Mouse (Mus musculus) urinary bladder, postnatal 36 days (tissue): ENCODE data around the gene Cenpp.
"Not testable (repeated sequence)": the region's sequence is repeated elsewhere in the genome, so short reads cannot be mapped to it uniquely, and the experiment has no call there.

Source experiments
- DNase-seq, 2 experiments: peaks; one replicate each; pipeline ENCODE4 v3.0.0; 2022; ENCODE audit warnings: low spot score in 2 of 2, mixed read lengths in 1 of 2

Cenpp gene

DNA sequence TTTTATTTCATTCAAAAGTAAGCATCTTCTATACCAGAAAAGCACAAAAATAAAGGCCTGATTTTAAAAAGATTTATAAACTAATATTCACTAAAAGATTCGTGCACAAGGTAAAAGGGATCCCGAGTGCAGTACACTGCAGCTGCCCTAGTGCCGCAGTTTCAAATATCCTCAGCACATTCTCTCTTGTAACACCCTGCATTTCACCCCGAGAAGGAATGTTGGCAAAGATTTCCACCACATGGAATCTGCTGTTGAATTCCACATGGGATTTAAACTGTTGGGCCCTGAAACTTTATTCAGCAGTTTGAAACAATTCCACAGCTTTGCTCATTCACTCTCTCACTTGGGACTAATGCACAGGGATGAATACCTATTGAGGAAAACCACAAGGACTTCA, 44.9 kb downstream of the Cenpp start, which contains the start of gene Ogn:
Gene Ogn (plus strand): TSS at position 333 of the 400 bp plus-strand sequence.
- DNase-seq: peak in 1 of 2 experiments; percentile 27

DNA sequence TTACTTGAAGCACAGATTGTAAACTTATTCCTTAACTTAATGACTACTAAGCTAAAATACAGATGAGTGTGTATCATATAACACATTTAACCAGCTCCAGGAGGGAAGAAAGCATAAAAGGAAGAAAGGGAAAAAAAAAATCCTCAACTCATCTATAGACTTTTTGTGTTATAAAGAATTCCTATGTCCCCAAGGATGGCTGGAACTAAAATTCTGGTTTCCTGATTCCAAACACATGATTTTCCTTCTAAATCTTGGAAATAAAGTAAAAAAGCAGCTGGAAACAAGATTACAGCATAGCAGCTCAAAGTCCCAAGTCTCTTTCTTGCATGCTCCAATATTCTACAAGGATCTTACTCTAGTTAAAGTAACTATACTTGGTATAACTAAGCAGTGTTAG, 49.0 kb downstream of the Cenpp start:
- DNase-seq: no peak

DNA sequence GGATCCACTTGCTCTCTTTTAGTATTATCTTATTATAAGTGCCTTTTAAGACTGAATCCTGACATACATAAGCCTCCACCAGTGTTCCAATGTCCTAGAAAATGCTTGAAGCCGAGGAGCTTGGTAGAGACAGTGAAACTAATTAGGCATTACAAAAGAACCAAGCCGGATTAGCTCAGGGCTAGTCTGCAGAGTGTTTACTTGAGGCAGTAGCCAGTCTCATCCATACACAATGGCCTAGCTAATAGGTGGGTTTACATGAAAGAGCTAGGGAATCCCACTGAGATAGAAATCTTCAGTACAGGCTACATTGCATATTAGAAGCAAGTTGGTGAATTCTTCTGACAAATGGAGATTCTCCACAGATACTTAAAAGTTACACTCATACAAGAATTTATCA, 50.0 kb downstream of the Cenpp start:
- DNase-seq: not testable (repeated sequence)

DNA sequence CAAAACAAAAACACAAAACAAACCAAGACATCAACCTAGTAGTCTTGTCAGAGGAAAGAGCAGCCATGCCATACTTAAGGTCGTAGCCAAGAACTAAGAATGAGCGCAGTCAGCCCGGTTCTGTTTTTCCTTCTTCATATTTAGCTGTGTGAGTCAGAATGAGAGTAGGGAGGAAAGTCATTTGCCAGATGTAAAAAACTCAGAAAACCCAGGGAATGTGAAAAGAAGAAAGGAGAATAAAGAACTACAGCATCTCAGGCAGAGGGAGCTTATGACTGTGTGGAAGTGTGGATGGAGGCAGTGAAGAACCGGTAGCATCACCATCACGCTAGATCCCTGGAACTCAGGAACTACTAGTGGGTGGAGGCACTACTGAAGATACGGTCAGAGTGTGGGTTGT, 66.5 kb downstream of the Cenpp start:
- DNase-seq: no peak

DNA sequence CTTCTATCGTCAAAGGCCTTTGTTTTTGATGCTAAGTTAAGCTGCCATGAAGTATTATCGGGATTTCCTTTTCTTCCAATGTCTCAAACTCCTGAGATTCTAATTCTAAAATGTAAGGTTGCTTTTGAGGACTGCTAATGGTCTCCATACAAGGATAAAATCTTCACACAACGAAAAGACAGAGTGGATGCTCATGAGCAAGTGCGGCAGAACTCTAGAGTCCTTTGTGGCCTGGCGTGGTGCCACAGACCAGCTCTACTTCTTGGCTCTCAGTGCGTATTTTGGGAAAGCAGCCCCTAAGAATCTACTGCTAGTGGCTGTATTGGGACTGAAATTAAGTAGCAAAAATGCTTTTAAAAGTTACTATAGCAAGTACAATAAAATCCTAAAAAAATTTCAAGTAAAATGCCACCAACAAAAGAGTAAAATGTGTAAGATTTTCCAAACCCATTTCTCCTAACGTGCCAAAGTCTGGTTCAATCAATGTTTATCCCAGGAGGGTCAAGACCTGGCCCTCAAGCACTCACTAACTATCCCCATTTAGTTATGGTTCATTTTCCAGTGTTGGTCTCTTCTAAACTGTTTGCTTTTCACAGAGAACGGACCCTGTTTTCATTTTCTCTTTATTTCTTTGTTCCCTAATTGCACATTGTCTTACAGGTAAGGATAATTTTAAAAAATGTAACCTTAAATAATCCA, 68.1 kb downstream of the Cenpp start:
- DNase-seq: no peak

DNA sequence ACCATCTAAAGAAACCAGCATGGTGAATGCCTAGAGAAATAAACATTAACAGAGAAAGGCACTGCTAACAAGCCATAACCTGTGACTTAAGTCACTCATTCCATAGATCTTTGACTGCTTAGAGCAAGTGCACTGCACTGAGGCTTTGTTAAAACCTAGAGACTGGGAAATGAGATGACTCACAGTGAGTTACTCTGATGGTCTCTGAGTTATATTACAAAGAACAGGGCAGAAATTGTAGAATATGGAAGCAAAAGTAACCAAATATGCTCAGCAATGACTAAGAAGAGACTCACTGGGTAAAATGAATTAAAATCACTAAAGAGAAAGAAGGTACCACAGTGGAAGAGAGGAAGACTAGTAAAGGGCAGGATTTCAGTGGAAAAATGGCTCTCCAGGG, 68.7 kb downstream of the Cenpp start:
- DNase-seq: no peak

DNA sequence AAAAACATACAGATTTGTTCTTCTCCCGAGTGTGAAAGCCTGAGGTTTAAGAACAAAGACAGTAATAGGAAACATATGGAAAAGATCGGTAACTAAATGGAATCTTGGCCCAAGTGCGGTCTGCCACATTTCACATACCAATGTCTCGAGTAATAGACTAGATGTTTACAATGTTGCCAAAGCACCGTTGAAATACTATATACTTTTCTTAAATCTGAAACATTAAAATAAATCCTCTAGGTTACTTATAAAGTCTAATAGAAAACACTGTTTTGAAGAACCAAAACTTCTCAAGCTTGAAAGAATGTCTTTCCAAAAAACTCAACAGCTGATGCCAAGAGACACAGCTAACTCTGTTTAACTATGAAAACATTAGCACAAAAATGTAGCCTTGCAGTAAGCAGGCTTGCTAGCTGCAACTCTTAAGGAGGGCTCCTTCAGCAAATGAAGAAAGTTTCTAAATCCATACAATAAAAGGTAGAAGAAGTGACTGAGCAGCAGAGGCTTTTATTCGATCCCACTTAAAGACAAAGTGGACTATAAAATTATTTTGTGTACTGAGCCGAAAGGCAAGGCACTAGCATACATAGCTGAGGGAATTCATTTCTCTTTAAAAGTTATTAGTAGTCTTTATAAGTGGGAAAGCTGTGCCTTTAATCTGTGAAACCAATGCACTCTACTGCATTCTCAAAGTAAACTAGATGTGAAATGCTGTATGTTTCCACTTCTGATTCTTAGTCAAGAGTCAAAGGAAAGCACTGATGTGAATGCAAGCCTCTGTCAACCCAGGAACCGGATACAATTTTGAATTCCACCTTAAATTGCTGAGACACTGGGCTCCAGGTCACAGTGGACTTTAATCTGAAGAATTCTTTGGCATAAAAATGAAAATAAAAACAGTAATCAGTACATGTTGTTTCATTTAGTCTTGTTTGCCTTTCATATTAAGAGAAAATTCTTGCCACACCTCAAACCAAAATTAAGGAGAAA, 70.7 kb downstream of the Cenpp start, which contains the start of gene Omd:
Gene Omd (plus strand): TSS at position 922 of the 990 bp plus-strand sequence.
- no peak for DNase-seq

DNA sequence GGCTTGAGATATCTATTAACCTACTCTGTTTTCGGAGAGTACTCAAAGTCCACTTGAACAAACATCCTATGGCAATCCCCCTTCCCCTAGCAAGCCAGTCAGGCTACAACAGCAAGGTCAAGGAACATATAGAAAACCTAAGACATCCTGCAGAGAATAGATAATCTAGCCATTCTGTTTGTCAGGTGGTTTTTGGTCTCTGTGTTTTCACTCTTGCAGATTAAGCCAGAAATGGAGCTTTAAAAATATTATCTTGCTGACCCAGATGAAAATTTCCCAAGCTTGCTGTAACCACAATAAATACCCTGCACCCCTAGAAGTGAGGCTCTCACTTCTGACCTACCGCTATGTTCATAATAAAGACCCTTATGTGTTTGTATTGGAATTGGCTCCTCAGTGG, 81.2 kb downstream of the Cenpp start:
- DNase-seq: no peak

DNA sequence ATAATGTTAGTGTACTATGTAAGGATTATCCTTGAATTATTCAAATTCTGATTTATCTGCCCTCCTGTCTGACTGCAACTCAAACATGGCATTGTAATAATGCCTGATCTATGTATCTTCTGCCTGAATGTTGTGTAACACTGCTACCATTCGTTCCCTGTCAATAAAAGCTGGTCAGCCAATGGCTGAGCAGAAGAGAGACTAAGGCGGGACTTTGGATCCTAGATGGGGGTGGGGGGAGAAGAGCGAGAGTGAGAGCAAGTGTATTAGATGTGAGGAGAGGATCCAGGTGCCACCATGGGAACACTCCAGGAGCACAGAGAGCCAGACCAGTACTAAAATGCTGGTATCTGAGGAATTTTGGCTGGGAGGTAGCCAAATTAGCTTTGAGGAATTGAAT, 82.2 kb downstream of the Cenpp start:
- DNase-seq: no peak

DNA sequence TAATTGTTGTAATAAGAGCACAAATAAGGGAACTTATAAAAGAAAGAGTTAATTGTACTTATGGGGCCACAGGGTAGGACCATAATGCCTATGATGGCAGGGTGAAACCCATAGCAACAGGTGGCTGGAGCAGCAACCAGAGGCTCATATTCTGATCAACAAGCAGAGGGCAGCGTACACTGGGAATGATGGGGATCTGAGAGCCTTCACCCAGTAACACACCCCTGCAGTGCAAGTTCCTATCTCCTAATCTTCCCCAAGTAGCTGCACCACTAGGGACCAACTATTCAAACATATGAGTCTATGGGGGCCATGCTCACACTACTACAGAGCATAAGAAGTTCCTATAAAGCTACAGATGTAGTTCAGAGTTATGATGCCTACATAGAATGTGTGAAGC, 88.2 kb downstream of the Cenpp start:
- DNase-seq: no peak

DNA sequence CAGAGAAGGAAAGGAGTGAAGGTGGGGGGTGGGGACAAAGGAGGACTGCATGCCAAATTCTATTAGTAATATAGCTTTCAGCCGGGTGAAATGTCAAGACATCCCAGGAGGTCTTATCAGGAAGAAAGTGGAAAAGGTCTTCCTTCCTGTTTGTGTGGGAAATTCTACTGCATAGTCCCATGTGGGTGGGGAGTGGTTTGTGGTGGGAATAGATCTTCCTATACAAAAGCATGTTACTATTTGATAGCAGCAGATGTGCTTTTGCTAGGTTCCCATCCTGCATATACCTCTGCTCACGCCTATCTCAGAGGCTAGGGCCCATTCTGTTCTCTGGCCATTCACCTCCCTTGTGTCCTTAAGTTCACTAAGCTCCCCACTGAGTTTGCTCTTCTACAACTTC, 91.7 kb downstream of the Cenpp start:
- no peak for DNase-seq

DNA sequence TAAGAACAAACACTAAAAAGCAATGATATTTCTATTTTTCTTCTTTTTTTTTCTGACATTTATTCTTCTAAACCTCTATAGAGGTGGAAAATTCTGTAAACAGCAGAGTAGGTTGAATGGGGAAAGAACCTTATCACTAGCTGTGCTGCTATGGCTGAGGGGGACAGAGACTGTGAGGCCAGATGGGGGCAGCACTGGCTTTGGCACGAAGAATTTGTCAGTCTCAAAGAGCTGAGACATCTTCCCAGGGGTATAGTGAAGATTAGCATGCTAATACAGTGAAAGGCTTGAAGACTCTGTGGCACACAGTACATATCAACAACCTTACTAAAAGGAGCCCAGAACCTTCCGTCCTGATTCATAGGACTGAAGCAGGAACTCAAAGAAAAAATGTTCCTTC, 93.4 kb downstream of the Cenpp start:
- peak in 1 of 2 experiments; percentile 26 for DNase-seq

DNA sequence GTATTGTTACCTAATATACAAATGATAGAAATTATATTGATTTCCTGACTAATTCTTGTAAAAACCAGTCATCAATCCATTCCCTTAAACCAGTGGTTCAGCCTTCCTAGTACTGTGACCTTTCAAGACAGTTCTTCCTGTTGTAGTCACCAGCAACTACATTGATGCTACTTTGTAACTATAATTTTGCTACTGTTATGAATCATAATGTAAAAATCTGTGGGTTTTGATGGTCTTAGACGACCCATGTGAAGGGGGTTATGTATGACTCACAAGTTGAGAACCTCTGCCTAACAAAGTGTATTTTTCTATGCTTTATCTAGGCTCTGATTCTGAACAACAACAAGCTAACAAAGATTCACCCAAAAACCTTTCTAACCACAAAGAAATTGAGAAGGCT, 95.7 kb downstream of the Cenpp start:
- DNase-seq: no peak

DNA sequence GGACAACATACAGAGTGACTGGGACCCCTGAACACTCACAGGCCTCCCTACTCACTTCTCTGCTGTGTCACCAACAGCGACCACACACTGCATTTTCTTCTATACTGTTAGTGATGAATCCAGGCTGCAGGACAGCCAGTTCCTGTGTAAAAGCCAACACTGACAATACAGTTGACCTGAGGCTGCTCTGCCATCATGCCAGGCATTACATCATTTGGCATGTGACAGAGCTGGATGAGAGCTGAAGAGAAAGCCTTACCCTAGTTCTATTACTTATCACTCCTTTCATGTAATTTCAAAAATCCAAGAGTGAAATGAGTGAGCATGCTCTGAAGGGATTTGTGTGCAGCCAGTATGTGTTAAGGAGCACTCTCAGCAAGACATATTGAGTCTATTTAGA, 96.4 kb downstream of the Cenpp start:
- DNase-seq: peak in 1 of 2 experiments; percentile 13

DNA sequence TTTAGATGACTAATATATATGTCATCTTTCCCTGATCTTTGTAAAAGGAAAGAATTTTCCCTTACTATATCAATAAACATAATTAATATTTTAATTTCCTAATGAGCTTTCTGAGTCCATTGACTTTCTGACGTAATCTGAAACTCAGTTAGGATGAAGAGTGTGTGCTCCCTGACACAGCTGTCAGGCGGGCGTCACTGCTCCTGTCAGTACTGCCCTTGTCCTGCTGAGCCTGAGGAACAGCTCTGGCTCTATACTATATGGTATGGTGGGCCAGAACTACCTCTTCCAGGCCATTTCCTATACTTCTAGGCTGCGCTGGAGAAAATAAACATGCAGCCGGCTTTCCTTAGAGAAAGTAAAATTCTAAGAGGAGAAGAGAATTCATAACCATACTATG, 98.1 kb downstream of the Cenpp start:
- no peak for DNase-seq

DNA sequence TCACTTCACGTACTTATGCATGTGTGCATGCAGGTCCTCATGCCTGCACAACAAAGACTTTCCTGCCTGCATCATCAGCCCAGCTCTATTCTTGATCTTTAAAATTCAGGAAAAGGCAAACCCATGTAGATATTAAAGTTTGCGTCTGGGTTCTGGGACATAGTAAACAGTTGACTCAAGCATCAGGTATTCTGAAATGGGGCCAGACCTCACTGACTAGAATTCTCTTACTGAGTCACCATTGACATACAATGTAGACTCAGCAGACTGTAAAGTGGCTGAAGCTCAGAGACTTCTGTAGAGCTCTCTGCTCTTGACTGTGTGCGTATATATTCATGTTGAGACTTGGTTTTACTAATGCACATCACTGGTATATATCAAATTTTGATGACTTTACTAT, 103.0 kb downstream of the Cenpp start:
- no peak for DNase-seq

DNA sequence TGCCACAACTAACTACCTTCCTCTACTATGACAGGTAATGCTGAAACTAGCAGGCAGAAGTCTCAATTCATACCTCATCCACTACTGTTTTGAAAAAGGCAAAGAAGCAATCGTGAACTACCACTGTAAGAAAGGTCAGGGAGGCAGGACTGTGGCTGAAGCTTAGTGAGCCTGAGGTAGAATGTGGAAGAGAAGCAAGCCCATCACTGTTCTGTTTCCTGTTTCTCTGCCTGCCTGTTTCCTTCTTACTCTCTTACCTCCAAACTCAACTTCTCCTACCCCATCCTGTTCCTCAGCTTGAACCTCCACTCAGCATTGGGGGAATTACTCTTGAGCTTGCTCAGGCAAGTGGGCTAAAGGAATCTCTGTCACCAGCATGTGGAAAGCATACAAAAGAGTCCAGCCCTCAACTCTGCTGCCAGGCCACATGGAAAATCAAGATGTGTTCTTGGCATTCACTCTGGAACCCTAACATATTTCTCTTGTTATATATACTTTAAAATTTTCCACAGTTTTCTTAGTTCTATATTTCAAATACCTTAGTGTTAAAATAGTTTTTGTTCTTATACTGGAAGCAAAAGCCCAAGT, 104.9 kb downstream of the Cenpp start:
- no peak for DNase-seq

DNA sequence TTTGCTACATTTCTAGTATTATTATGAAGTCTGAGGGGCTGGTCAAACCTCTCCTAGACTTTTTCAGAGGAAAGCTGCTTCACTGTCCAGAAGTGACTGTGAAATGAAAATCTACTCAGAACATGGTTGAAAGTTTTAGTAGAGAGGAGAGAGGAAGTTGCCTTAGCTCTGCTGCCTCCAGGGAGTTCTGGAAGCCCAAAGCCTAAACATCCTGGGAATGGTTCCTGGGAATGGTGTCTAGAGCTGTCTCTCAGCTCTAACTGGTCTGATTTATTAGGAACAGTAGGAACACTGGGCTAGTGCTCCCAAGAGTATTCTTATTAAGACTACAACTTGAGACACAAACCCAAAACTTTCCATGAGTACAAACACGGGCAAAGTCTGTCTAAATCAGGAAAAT, 106.1 kb downstream of the Cenpp start:
- no peak for DNase-seq

DNA sequence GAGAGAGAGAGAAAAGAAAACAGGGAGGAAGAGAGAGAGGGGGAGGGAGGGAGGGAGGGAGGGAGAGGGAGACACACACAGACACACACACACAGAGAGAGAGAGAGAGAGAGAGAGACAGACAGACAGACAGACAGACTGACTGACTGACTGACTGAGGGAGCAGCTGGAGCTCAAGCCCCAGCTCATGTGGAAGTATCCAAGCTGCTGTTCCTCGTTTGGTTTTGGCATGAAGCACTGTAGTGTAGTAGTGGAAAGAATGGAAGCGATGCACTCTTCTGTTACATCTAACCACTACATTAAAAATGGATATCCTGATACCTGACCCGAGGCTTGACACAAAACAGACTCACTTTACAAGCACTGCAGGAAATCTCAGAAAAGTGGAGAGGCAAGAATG, 106.9 kb downstream of the Cenpp start:
- no peak for DNase-seq

DNA sequence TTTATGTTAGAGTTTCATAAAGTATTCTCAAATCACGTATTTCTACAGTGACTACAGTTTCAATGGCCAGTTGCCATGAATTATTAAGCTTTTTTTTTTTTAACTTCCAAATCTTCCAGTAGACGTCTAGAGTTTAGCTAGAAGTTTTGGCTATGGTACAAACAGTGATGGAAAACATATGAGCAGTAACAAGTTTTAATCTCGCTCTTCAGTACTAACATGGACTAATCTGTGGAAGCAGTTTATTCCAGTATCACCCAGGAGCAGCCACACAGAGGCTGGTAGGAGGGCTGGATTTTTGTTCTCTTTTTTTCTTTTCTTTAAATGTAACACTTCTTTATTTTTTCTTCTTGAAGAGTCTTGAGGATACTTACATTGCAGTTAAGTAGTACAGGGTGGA, 108.3 kb downstream of the Cenpp start, which contains the start of gene Aspn:
Gene Aspn (plus strand): TSS at position 165 of the 400 bp plus-strand sequence.
- DNase-seq: no peak

DNA sequence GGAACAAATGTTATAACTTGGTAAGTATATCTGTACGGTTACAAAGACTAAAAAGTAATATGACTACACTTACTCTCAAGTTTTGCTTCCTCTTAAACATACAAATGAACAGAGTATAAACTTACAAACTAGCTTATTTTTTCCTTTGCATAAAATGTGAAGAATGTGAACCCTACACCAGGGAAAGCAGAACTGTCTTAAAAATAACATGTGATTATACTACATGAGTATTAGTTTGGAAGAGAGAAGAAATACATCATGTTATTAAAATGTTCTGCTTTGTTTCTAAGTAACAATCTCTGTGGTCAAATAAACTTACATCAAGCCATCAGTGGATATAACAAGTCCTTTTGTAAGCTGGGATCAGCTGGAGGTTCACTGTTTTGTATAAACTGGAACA, 113.9 kb downstream of the Cenpp start:
- DNase-seq: no peak

DNA sequence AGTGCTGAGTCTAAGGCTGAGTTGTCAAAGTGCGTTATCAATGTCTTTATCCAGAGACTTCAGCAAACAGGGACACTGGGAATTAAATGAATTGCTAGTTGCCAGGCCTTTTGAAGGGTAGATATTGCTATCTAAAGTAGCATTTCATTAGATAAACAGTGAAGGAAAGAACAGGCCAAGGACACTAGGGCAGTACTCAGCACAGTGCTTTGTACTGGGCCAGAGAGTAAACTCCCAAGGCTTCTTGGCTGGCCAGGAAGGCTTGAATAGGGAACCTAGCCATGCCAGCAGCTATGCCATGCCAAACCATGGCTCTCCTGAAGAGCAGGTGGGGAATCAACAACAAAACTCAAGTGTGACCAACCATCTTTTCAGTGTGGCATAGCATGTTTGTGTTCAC, 115.6 kb downstream of the Cenpp start:
- DNase-seq: no peak
